Mouse (Mus musculus) gastrocnemius, adult 8-10 months (tissue): ENCODE data around the gene Slc18b1. TPM values are rescaled to one million over a fixed set of nuclear protein-coding genes. Genes with fewer than 3 reads are reported as not detected.
A peak's percentile ranks its signal among the peaks of the same experiment; 100 is the strongest.

Experiments used
- DNase-seq, 2 experiments: peaks; one replicate each; pipeline ENCODE4 v3.0.0; 2022; ENCODE audit warnings: low spot score in 2 of 2
- total RNA-seq, 4 experiments: library from RNA; stranded (reverse); gene quantifications; 2 replicates each; pipeline ENCODE4 v1.2.4; 2022

The Slc18b1 gene
- total RNA-seq, 4 experiments from 2014 or later, result 4.6 to 8.3 (median 6.0) TPM

DNA sequence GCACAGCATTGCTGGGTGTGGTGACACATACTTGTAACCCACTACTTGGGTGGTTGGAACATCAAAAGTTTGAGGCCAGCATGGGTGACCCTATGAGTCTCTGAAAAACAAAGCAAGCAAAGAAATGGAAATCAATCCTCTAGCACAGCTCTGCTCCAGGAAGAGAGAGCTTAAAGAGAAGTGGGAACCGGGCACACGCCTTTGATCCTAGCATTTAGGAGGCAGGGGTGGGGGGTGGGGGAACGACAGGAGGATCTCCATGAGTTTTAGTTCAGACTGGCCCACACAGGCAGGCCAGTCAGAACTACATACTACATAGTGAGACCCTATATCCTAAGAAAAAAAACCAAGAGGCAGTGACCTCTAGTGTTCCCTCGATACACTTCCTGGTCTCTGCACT, 9.4 kb downstream of the Slc18b1 start:
- DNase-seq, result no peak

DNA sequence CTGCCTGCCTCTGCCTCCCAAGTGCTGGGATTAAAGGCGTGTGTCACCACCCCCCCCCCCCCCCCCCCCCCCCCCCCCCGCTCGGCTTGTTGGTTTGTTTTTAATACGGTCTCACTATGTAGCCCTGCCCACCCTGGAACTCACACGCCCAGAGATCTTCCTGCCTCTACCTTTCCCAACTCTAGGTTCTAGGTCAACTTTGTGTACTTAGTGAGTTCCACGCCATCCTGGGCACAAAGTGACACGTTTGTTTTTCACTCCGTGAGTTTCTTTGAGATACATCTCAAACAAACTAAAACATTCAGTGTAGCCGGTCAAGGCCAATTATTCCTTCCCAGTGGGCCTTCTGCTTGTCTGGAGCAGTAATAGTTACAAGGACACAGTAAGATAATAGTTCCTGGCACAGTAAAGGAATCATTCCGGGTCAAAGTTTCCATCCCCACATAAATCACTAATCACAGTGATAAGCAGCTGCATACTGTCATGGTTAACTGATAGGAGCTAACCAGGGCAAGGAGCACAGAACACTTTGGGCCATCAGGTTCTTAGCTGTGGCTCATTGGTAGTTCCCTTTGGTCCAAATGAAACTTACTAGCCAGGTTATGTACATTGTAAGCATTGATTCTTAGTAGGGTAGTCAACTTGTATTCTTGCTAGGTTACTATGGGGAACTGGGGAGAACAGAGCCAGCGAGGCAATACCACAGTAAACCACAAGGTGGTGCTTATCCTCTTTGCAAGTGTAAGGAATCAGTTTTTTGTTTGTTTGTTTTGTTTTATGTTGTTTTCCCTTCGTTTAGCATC, 15.1 kb downstream of the Slc18b1 start:
- peak; percentile 13 to 21 for DNase-seq

- DNase-seq, result no peak
Observed at GRCm38 (mm10) chr10:23812438-23812759, 15.6 kb downstream of the Slc18b1 start.

GRCm38 (mm10) chr10:23812852-23813766, 16.3 kb downstream of the Slc18b1 start:
- DNase-seq, result no peak

DNA sequence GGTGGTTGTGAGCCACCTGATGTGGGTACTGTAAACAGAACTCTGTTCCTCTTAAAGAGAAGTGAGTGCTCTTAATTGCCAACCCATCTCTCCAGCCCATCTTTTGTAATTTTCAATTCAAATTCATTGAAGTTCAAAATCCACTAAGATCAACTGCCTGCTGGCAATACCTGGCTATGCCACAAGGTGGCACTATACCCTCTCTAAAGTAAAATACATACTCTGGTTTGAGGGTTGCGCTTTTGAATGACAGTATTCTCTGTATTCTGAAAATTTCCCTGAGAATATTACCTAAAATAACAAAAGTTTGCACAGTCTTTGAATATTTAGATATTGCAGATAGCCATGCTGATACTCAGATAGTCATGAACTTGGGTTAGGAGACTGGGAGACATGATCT, 18.4 kb downstream of the Slc18b1 start:
- peak; percentile 32 to 44 for DNase-seq

DNA sequence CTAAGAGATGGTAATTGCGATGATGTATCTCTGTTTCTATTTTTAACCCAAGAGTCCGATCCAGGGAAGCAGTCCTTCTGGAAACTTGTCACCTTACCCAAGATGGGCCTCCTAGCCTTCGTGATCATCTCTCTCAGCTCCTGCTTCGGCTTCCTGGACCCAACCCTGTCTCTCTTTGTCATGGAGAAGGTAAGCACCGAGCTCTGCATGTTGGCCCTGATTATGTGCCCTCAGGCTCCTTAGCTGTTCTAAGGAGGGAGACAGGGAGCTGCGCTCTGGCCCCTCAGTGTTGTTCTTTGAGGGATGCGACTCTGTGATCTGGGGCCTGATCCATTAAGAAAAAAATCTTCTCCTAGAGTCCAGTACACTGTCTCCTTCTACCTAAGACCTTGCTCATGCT, 19.5 kb downstream of the Slc18b1 start:
- no peak for DNase-seq

DNA sequence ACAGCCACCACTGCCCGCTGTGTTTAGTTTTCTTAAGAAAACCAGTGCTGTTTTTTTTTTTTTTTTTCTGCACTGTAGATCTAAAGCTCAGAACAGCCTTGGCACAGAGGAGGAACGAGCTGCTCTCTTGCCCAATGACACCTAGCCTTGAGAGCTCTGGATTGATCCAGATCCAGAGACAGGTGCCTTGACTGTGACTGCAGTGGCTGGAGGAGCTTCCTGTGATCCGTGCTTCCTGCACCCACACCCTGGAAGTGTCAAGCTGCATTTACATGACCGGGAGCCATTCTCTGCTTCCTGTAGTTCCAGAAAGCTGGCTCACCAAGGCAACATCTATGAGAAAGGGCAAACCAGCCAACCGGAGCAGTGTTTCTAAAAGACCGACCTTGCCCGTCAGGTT, 29.7 kb downstream of the Slc18b1 start:
- DNase-seq, result no peak

GRCm38 (mm10) chr10:23836003-23836964, 39.5 kb downstream of the Slc18b1 start:
- DNase-seq, result no peak

- no peak for DNase-seq
Observed at GRCm38 (mm10) chr10:23837115-23837514, 40.3 kb downstream of the Slc18b1 start.

DNA sequence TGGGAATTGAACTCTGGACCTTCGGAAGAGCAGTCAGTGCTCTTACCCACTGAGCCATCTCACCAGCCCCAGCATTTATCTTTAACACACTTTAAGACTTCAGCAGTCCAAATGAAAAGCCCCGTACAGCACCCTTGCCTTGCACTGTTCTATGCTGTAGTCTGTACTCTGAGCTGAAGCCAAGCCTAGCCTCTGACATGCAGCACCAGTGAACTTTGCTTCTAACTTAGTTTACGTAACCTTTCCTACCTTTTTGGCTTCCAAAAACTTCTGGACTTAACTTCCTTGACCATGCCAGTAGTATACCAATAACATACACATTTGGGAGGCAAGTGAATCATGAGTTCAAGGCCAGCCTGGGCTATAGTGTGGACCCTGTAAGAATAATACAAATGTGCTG, 42.1 kb downstream of the Slc18b1 start:
- no peak for DNase-seq

- DNase-seq, result no peak
Observed at GRCm38 (mm10) chr10:23839368-23839767, 42.6 kb downstream of the Slc18b1 start.

- no peak for DNase-seq
Observed at GRCm38 (mm10) chr10:23840496-23840895, 43.7 kb downstream of the Slc18b1 start.

DNA sequence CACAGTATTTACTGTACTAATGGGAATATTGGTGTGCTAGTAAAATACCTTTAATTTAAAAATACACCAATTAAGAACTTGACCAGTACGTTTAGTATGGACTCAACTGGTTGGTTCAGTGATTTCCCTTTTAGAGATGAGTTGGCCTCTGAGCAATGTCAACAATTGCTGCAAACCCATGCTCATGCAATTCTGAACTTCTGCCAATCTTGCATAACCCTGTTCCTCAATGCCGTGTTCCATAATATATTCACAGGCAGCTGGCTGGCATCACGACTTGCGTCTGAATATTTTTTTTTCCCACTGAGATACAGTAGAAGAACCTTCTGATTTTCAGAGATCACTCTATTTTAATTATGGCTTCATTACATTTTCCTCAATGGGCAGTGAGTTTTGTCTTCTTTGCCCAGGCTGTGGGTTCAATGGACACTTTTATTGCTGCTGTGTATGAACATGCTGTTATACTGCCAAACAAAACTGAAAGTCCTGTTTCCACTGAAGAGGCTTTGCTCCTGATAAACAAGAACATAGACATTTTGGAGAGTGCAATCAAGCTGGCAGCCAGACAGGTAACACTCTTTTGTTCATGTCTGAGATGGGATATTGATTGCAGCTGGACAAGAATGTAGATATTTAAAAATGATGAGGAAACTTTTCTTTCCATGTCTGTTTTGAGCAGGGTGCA, 54.6 kb downstream of the Slc18b1 start, which contains the start of gene Vnn3:
Gene Vnn3 (plus strand): TSS at position 235 of the 685 bp plus-strand sequence.
- no peak for DNase-seq

- no peak for DNase-seq
Observed at GRCm38 (mm10) chr10:23852096-23852495, 55.3 kb downstream of the Slc18b1 start.

DNA sequence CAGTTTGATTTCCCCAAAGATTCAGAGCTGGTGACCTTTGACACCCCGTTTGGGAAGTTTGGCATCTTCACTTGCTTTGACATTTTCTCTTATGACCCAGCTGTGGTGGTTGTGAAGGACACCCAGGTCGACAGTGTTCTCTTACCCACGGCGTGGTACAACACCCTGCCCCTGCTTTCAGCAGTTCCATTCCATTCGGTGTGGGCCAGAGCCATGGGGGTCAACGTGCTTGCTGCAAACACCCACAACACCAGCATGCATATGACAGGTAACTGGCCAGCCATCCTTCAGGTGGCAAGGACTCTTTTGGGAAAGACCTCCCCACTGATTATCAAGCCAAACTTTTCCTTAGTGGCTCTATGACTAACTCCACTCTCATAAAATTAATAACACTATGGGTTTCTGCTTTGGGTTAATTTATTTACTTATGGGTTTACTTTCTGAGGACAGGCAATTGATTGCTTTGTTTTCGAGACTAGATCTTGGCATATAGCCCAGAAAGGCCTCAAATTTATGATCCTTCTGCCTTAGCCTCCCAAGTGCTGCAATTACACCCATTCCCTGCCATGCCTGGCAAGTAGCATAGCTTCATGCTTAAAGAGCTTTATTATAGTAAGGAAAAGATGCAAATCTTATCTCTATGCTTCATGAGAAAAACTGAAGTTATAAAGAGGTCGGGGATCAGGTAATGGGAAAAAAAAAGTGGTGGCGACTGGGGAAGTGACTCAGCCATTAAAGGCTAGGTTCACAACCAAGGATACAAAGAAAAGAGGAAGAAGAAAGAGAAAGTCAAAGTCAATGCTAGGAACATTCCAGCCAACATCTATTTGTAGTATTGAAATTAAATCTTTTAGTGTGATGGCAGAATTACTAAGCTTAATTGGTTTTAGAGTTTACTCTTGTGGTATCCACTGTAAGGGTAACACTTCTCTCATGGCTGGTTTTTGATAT, 67.9 kb downstream of the Slc18b1 start:
- DNase-seq, result no peak
